Mouse (Mus musculus) cerebellum, postnatal 14 days (tissue): Measurements from ENCODE around the gene Cnga1.
A peak's percentile ranks its signal among the peaks of the same experiment; 100 is the strongest.

Experiments used
- DNase-seq, 2 experiments: peaks; one replicate each; pipeline ENCODE4 v3.0.0; 2021; ENCODE audit warnings: mixed read lengths in 2 of 2

Gene Cnga1

DNA sequence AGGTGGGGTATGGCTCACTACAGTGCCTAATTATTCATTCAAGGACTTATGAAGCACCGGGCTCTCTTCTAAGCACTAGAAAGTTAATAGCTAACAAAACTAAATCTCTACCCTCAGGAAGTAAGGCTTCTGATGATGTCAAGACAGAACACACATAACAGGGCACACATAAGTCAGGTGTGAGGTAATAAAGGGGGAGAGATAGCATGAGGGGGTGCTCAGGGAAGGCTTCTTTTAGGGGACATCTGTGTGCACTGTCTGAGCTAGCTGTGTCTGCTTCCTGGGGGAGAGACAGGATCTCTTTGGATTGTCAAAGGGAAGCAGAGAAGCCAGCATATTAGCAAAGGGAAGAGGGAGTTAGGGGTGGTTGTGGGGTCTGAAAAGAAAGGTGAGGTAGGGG lies at the start of gene Cnga1:
TSS of gene Cnga1 (minus strand) at position 101 of the 400 bp plus-strand sequence.
- DNase-seq, result no peak

DNA sequence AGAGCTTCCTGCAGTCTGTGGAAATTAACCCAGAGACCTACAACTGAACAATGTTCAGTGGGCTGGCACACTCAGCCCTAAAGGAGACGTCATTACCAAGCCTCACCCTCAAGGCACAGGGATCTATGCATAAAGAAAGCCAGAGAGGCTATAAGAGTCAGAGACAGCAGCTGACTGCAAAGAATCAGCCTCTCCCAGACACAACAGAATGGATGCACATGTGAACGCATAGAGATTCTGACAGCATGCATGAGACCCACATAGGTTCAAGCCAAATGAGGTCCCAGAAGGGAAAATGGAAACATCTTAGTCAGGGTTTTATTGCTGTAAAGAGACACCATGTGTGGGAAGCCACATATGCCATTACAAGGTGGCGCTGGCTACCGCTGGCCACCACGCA lies 46.4 kb upstream of the Cnga1 start:
- no peak for DNase-seq

DNA sequence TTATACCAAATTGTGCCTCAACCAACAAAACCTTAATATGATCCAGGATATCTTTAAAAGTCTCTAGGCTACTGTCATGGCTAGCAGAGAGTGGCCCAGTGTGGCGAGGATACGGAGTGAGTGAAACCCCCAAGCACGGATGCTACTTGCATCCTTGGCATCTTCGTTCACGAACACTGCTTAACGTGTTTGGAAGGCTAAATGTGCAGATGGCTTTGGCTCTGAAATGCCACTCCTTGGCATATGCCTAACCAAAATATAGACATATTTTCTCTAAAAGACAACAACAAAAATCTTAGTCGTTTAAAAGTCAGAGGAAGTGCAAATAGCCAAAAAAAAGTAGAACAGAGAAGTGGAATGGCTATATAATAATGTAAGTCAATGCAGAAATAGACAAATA lies 45.5 kb upstream of the Cnga1 start:
- no peak for DNase-seq

DNA sequence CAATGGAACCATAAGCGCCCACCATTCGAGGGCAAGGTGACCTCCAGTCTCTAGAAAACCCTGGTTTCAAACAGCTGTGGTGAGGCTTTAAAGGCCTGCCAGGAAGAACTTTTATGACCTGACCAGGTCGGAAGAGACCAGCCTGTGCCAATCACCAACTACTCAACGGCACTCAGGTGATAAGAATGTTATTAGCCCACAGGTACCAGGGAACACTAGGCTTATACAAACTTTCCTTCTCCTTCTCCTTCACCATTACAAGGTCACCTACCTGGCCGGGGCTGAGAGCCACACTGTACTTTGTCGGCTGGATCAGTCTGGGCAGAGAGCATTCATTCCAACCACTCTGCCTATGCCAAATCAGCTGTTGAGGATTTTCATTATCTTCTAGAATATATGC lies 37.4 kb upstream of the Cnga1 start:
- no peak for DNase-seq

DNA sequence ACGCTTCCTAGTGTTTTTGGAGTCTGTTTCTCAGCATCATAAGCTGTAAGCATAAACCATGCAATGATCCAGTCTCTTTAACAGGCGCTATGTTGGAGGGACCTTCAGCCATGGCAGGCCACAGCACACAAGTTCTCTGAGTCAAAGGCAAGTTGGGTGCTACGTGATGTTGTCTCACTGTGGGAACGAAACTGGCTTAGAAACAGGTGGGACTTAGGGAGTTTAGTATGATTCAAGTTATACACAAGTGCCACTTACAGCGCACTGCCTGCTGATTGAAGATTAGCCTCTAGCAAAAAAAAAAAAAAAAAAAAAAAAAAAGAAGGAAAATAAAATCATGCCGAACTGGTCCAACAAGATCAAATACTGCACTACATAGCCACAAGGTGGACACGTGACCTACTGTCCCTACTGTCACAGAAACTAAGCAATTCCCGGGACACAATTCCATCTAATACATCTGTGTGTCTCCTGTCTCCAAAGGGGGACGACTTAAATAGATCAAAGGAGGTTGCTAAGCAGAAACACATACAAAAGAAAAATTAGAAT lies 31.0 kb upstream of the Cnga1 start:
- DNase-seq, result no peak

DNA sequence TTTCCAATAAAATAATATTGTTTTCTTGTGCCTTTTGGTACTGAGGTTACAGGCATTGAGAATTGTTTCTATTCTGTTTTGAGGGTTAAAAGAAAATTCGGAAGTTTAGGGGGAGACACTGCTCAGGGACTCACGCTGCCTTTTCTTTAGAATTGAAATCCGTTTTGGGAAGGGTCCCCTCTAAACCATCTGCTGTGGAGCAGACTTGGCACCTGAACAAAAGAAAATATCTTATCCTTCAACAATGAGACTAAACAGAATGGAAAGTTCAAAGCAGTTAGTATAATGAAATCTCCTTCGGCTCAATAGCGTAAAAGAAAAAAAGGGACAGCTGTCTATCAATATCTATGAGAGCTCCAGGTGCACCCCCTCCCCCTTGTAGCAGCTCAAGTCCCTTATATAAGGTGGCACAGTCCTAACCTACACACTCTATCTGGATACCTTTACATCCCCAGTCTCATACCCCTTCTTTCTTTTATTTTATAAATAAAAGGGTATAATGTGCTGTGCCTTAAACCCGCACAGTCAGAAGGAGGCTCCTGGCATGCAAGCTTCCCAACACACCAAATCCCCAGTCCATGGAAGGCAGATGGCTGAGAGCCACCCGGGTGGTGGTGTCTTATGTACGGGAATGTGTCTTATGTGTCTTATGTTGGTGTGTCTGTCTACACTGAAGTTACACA lies 27.1 kb upstream of the Cnga1 start:
- peak in 1 of 2 experiments; percentile 20 for DNase-seq

DNA sequence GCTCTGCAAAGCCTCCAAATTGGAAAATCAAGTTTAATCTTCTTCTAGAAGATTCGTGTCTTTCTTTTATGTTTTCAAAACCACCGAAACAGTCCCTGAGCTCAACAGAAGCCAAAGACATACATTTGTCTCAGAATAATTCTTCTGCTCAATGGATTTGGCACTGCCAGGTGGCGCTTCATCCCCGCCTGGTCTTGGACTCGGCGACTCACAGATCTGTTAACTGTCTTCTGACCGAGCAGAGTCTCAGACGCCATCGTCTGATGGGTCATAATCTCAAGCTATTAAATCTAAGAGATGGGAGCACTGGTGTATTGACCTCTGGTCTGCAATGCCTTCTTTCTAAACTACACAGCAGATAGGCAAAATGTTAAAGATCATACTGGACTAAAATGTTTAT lies 24.3 kb upstream of the Cnga1 start:
- DNase-seq, result peak; percentile 49 to 62

DNA sequence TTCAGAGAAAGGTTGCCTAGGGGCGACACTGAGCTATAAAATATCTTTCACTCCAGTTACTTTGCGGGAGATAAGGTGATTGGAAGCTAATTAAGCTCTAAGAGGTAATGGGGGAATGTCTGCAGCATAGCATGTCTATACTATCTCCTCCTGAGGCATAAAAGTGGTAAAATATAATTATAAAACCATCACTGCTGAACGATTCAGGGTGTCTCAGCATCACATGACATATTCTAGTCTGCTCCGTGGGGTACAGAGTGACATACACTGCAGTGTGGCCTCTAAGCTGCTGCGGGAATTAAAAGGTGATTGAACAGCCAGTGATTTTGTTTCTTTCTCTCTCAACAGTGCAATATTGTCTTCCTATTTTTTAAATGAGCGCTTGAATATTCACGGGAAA lies 22.4 kb upstream of the Cnga1 start:
- DNase-seq, result no peak

DNA sequence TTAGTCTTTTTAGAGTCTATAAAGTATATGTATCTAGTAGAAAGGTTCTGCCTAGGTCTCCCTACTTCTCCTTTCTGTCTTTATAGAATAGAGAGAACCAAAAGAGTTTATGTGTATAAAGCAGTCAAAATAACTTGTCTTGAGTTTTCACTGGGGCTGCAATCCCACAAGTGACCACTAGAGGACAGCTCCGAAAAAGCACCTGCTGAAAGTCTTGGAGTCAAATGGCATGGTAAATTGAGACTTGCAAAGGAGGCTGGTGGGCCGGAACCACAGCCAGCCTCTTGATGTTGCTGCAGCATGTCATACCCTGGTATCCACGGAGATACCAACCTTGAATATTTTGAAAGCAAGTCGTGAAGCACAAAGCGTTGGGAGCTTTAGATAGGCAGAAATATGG lies 21.2 kb upstream of the Cnga1 start:
- peak; percentile 75 to 77 for DNase-seq

DNA sequence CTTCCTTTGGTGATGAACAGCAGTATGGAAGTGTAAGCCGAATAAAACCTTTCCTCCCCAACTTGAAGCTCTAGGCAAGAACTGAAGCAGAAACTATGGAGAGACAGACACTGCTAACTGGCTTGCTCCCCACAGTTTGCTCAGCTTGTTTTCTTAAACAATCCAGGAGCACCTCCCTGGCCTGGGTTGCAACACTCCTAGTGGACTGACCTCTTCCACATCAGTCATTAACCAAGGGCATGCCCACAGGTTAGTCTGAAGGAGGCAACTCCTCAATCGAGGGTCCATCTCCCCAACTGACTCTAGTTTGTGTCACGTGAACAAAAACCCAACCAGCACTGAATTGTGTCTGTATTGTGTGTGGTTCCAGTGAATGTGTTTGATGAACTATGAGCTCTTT lies 20.8 kb upstream of the Cnga1 start:
- DNase-seq, result no peak

DNA sequence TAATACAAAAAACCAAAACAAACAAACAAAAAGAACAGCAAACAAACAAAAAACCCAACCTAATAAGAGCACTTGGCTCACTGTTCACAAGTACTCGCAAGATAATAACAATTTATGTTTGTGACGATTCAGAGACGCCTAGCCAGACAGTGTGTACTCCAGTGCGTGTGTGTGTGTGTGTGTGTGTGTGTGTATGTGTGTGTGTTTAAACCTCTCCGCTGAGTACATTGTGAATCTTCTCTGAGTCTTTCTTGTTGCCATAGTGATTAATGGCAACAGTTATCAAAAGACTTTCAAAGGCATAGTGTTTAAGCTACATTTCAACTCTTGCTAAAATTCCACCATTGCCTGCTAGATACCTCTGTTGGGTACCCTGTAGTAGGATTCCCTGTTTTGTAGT lies 20.1 kb upstream of the Cnga1 start:
- DNase-seq, result no peak

DNA sequence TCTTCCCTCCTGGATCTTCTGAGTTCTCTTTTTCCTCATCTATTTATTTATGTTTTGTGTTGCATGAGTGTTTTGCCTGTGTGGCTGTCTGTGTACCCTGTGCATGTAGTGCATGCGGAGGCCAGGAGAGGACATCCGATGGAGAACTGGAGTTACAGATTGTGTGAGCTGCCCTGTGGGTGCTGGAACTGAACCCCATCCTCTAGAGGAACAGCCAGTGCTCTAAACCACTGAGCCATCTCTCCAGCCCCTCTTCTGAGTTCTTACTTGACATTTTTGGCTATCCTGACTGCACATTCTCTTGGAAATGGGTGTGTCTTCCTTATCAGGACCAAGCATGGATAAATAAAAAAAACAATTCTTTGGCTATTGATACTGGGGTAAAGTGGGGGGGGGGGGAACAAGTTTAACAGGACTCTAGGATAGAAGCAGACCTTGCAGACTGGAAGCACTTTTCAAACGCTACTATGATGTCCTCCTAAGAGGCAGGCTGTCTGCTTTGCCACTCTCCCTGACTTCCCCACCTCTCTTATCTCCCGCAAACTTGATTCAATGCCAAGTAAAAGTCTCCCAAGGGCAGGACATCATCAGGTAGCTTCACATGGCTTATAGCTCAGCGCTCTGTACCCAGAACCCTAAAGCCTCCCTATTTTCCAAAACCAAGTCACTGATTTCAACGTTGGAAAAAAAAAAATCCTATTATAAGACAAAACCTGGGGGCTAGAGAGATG lies 17.1 kb upstream of the Cnga1 start:
- DNase-seq, result no peak

DNA sequence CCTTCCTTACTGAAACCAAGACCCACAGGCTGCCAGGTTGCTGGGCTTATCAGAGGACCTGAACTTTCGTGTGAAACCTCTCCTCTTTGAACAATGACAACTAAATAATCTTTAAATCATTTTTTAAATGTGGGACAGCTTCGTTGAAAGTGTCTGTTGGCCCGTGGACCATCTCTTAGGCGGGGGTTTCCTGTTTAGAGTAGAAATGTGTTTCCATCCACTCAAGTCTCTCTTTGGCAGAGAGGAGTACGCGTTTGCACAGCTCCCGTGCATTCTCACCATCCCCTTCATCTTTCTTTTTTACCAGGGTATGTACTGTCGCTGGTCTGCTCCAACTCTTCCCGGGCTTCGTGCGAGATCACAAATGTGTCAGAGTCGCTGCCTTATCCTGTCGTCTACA lies 14.3 kb upstream of the Cnga1 start:
- DNase-seq, result no peak

DNA sequence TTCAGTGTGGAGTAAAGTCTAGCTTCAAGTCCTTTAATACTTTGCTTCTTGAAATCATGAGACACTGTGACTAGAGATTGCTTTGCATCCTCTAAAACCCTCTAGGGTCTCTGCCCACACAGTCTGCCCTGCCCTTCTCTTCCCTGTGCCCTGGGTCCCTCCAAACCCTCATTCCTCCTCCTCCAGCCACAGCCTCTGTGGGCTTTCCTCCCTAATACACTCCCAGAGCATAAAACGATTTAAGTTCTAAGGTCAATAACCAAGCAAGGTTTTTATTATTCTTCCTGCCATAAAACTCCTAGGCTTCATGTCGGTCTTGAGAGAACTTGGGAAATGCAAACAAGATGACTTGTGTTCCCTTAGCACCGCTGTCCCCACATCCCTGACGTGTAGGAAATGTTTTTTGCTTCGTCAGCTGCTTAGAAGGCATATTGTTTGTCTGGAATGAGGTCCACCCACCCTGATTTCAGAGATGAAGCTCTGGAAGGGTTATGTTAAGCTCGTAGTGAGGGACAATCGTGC lies 12.3 kb upstream of the Cnga1 start:
- DNase-seq, result no peak

DNA sequence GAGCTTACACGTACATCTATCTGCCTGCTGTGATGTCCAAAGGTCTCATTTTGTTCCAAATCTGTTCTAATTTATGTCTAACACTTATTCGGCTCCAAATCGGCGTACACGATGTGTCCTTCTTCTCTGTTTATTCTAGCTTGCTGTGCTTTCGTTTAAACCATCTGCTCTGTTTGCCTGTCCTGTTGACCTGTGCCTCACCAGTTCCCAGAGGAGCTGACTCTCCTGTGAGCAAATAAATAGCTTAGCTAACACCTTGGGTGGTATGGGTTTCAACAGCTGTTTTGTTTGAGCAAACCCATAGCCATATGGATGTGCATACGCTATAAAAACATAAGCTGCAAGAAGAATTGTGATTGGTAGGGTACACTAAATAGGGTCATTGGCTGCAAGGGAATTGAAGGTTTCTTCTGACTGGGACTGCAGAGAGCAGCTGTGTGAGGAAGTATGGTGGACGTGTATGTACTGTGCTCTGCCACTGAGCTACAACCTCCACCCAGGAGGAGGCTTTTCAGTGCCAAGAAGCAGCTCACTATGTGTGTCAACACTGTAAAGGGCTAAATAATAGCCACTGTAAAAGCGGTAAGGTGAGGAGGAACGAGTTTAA lies 9.1 kb upstream of the Cnga1 start:
- no peak for DNase-seq

DNA sequence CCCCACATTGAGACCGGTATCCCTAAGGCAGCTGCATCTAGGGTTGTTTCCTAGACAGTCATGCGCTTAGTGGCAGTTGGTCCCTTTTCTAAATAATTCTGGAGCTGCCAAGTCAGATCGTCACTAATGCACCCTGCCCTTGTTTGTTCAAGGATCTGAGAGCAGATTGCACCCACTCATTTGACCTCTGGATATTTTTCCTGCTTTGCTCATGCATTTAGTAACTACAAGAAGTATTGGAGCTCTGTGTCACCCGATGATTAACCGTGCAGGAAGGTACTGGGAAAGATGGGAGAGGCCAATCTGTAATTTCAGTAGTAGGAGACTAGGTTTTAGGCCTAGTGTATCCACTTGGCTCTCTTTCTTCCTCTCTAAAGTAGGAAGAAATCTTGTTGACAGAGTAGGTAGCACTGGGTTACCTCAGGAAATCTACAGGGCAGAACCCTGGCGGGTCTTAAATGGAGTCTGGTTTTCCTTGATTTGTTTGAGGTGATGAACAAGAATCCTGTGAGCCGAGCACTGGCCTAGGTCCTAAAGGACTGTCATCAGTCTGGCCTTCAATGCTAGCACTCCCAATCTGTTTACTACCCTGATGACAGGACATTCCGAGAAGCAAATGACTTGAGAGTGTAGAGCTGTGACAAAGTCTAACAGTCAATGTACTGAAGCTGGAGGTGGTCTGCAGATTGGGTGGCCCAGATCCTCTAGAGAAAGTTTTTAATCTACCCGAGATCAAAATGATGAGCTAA lies 5.1 kb upstream of the Cnga1 start:
- no peak for DNase-seq

DNA sequence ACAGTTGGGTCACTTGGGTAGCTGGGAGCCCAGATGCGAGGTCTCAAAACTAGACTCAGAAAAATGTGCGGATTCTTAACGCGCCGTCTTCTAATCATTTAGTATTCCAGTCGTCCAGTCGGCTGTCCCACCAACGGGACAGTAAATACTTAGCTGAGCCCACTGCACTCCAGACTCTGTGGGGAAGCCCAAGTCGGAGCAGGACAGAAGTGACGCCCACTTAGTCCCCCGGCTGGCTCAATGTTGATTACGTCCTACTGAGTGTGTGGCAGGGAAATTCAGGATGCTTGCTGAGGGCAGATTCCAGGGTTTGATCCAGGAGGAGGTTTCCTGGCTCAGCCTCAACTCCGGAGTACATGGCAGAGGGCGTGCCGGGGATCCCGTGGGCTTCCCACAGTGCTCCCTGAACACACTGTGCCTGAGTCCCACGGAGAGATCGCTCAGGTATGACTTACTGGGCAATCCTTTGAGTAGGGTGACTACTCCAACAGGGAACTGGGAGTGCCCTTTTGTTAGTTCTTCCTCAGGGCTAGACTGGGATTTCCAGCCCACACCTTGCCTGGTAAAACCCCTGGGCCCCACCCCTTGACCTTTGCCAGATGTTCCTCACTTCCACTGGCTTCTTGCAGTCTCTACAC lies 4.0 kb upstream of the Cnga1 start:
- peak in 1 of 2 experiments; percentile 4 for DNase-seq

DNA sequence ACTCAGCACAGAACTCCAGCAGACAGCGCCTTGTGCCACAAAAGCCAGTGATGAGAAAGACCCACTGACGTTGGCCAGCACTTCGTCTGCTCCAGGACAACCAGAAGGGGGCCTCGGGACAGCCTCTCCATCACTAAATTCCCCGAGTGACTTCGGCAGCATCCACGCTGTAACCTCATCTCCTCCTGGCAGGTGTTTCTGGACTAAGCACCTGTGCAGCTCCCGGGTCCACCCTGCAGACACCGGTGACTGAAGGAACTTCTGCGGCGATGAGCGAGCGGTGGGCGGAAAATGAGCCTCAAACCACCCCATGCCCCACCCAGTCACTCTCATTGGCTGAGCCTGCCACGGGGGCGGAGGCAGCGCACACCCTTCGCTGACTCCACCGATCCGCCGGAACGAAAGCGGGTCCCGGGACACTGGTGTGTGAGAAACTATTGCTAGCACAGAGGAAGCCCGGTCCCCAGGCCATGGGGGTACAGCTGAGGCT lies 3.4 kb upstream of the Cnga1 start, which contains the start of gene Nipal1:
TSS of gene Nipal1 (plus strand) at position 378 of the 490 bp plus-strand sequence.
- DNase-seq, result peak; percentile 34 to 48

DNA sequence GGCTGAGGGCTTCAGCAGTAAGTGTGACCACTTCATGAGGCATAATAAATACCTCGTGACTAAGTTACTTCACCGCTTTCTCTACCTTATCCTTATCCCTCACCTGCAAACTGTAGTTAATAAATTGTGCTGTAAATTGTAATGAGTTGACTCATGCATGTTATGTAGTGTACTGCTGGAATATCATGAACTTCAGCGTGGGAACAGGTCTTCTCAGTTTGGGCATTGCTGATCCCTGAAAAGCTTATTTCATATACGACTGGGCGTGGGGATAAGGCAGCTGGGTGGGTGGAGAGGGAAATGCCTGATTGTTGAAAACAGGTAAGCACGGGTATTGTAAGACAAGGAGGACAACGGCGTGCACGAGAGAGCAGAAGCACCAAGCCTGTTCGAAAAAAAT lies 2.9 kb upstream of the Cnga1 start:
- no peak for DNase-seq

DNA sequence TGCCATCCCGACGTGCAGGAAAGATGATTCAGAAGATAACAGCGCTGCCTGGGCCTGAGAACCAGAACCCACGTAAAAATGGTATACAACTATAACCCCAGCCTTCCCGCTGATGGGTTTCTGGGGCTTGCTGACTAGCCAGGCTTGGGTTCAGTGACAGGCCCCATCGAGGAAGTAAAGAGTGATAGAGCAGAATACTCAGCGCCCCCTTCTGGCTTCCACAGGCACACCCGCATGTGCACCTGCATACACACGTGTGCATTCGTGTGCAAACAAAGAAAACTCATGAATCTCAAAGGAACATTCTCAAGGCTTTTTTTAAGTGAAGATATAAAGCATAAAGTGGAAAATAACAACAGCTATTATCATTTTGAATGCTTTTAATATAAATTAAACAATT lies 2.1 kb upstream of the Cnga1 start:
- peak in 1 of 2 experiments; percentile 13 for DNase-seq

DNA sequence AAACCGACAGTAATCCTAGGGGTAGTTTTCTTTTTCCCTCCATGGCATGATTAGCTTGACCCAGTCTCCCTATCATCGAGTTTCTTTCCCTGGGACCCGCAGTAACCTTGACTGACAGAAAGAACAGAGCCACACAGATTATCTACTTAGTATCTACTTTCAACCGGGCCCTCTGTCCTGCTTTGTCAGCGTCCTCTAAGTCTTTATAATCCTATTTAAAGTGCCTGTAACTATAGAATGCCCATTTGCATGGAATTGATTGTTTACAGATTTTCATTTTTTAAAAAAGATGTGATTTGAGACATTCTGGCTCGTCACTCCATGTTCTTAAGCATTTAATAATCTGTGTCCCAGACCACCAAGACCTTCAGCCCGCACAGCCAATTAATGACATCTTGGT lies 420 bp downstream of the Cnga1 start:
- no peak for DNase-seq

DNA sequence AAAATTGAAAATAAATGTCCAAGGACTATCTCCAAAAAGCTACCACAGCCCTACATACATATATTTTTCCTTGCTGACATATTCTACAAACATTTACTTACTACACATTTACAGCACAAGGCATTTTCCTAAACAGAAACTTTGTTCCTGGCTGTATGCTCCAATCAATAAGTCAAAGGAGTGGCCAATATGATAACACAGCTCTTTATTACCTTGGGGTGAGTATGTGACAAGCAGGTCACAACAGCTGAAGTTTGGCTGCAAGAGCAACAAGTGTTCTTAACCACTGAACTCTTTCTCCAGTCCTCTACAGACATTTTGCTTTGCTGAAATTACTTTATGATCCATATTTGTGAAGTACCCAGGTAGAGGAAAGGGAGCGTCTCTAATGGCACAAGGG lies 4.0 kb downstream of the Cnga1 start:
- no peak for DNase-seq
